Mouse (Mus musculus) ZHBTc4 (cell line): ENCODE results near the gene Osbpl10.
A peak's percentile ranks its signal among the peaks of the same experiment; 100 is the strongest.

Source experiments
- DNase-seq: peaks from one replicate; pipeline ENCODE4 v3.0.0-alpha.2; 2011; ENCODE audit warnings: low read depth, low spot score

Gene Osbpl10

GRCm38 (mm10) chr9:115075191-115075590 lies 96.8 kb downstream of the Osbpl10 start:
- peak; percentile 24 for DNase-seq

DNA sequence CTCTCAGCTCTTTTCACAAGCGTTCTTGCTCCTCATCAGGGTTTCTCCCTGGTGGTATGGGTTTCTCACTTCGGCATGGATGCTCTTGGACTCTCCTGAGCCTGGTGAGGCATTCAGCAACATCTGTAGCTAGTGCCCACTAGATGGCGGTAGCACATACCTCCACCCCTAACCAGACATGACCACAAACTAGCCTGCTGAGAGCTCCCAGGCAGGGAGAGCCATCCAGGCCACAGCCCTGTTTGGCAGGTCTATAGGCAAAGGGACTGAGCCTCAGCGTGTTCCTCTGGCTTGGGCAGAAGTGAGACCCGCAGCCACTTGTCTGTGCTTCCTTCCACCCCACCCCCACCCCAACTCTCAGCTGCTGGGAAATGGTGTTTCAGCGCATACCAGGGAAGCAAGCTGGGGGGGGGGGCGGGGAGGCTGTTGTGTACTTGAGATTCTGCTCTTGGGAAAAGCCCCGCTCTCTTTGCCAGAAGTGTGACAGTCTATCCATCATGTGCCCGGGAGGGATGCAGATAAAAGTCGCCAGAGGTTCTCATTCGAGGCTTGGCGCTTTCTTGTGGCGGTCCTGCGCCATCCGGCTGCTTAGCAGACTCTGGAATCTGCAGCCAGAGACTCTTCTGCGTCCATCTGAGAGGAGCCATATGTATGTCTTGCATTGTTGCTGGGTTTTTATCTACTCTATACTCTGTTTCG lies 110.1 kb downstream of the Osbpl10 start:
- peak; percentile 95 for DNase-seq

DNA sequence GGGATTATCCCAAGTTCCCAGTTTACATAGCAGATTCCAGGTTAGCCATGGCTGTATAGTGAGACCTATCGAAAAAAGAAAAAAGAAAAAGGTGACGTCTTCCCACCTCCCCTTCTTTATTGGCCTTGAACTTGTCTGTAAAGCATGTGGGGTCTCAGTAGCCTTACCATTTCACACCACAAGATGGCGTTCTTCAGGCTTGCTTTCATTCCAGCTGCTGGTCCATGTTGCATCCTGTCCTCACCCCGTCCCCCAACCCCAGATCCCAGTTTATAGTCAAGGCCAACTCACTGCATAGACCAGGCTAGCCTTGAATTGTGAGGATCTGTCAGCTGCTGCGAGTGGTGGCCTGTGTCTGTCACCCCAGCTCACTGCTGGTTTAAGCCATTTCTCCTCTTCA lies 111.3 kb downstream of the Osbpl10 start:
- DNase-seq = peak; percentile 77

GRCm38 (mm10) chr9:115096481-115096880 lies 118.1 kb downstream of the Osbpl10 start:
- DNase-seq = no peak

DNA sequence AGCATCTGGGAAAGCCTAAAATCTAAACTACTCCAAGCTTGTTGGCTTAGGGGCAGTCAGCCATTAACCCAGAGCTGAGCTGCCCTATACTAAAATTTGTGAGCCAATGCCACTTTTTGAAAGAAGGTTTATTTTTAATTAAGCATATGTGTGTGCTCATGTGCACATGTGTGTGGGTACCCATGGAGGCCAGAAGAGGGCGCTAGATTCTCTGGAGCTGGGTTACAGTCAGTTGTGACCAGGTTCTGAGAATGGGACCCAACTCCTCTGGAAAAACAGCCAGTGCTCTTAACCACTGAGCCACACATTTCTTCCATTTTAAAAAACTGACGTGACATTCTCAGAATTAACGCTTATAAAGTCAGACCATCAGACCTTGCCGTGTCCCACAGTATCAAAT lies 119.0 kb downstream of the Osbpl10 start:
- peak; percentile 76 for DNase-seq

- peak; percentile 59 for DNase-seq
Measured at GRCm38 (mm10) chr9:115100181-115100915, 122.0 kb downstream of the Osbpl10 start.

- peak; percentile 92 for DNase-seq
Measured at GRCm38 (mm10) chr9:115107430-115107829, 129.1 kb downstream of the Osbpl10 start.

- peak; percentile 51 for DNase-seq
Measured at GRCm38 (mm10) chr9:115110655-115111054, 132.3 kb downstream of the Osbpl10 start.

- no peak for DNase-seq
Measured at GRCm38 (mm10) chr9:115117314-115117713, 138.9 kb downstream of the Osbpl10 start.

- DNase-seq = no peak
Measured at GRCm38 (mm10) chr9:115120276-115120675, 141.9 kb downstream of the Osbpl10 start.

DNA sequence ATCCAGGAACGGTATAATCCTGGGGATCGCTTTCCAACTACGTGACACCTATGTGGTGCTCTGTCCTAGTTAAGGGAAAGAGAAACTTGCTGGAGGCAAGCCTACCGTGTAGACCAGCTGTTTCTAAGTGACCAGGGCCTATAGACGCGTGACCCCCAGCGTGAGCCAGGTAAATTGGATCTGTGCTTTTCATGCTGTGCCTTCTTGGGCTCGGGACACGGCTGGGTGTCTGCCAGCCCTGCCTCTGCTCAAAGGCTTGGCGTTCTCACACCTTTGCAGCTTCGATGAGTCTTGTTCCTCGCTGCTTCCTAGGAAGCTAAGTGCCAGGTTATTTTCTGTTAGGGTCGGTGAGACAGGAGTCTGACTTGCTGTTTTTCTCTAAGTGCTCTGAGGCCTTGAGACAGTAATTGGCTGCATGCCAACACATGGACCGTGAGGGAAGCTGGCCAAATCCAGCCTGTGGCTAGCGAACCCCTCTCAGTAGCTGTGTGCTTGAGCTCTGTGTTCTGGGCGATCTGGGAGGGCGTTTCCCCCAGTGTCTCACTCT lies 142.4 kb downstream of the Osbpl10 start:
- DNase-seq = no peak

GRCm38 (mm10) chr9:115127342-115127741 lies 149.0 kb downstream of the Osbpl10 start:
- no peak for DNase-seq

DNA sequence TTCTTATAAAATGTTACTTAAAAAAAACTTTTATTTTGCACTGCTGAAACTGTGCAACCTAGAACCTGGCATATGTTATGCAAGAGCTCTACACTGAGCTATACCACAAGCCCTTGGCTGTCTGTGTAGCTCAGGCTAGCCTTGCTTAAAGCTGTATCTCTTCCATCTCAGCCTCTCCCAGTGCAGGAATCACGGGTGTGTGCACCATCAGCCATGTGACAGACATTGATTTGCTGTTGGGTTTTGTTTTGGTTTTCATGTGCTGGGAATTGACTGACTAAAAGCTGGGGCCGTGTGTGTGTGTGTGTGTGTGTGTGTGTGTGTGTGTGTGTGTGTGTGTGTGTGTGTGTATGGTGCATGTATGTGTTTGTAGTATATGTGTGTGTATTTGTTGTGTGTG lies 155.6 kb downstream of the Osbpl10 start:
- no peak for DNase-seq

DNA sequence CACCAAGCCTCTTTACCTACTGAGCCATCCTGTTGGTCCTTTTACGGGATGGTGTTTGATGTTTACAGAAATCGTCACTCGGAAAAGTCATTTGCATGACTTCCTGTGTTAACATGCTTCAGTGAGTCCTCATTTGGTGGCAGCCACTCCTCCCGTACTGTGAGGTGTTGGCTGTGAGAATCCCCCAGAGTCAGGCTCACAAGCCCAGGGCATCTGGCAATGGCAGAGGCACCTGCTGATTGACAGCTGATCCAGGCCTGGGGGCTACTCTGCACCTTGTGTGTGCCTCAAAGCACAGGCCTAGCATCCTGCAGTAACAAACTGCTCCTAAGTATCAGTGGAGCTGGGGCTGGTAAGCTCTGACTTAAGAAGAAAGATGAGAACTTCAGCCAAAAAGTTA lies 156.4 kb downstream of the Osbpl10 start:
- no peak for DNase-seq

DNA sequence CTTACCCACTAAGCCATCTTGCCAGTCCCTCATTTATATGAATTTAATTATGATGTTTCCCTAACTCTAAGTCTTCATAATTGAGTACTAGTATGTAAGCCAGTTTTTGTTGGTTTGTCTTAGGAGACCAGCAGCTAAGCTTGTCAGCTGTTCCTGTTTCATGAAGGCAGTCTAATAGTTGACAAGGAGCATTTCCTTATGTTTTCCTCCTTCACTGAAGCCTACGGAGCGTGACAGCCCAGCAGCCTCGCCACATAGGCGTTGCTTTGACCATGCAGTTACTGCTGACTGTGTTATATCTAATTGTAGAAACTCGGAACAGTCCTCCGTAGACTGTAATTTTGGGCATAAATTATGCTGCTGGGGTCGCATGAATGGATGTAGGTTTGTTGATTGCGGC lies 157.0 kb downstream of the Osbpl10 start:
- no peak for DNase-seq

GRCm38 (mm10) chr9:115137858-115138257 lies 159.5 kb downstream of the Osbpl10 start:
- DNase-seq = no peak

- DNase-seq = no peak
Measured at GRCm38 (mm10) chr9:115139597-115140332, 161.4 kb downstream of the Osbpl10 start.

GRCm38 (mm10) chr9:115147141-115147540 lies 168.8 kb downstream of the Osbpl10 start:
- DNase-seq = peak; percentile 74

DNA sequence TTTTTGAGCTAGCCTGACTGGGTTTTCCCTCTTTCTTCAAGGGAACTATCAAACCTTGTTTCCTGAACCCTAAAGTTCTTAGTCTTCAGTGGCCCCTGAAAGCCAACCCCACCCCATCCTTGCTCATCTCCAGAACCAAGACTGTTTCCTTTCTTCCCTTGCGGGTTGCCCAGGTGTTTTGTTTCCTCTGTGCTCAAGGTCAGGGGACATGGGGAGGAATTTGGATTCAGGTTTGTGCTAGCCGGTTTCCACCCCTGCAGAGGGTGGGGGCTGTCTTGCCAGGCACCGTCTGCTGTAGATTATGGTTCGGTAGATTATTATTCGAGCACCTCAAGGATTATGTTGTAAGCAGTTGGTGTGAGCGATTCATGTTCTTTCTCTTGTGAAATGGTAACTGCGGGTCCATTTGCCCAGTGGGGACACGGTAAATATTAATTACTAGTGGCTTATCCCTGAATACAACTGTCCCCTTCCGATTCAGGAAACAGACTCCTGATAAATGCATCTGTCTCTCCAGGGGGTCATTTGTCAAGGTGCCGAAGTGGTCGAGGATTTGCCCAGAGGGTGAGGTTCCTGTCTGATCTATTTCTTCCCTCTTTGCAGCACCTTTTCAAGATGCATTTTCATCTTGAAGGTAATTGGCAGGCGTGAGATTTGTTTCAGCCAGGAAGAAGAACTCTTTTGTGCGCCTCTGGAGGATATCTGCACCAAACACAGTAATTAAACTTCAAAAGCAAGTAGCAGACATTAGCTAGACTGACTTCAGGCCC lies 169.4 kb downstream of the Osbpl10 start:
- DNase-seq = peak; percentile 61

- DNase-seq = no peak
Measured at GRCm38 (mm10) chr9:115149011-115149756, 170.8 kb downstream of the Osbpl10 start.

- no peak for DNase-seq
Measured at GRCm38 (mm10) chr9:115161591-115161990, 183.2 kb downstream of the Osbpl10 start.
